Comparison of ENCODE assay signal across 9 mouse cellular contexts in genomic region chr8:123777319-123777718, GRCm38 (mm10). TPM values are rescaled to one million over a fixed set of nuclear protein-coding genes. Genes with fewer than 3 reads are reported as not detected.
A peak's percentile ranks its signal among the peaks of the same experiment; 100 is the strongest.
DNase-seq lines count a peak whose midpoint lies in the region; ATAC-seq and TF ChIP-seq lines count a peak whose summit lies in the region.
"Had no signal": no experiment of that assay in that cellular context is flagged by ENCODE, and none has a peak within 500 bp of the region (broad histone marks: within the 10 kb centered on the region; RNA-seq: fewer than 3 reads in every experiment).

No protein-coding gene starts in this region.

- H3K4me1 ChIP-seq in liver, postnatal 0 days (ENCODE audit: insufficient read depth): peaks cover 8% of the 10 kb centered on the region
- H3K4me1 ChIP-seq in liver, embryonic 11.5 days (replicated peaks; ENCODE audit: control insufficient read depth, insufficient read depth, low read length): peaks cover 9% of the 10 kb centered on the region

- no peaks in the 10 kb centered on the region for H3K9me3 ChIP-seq in liver, postnatal 0 days (ENCODE audit: low read length)
- no peaks in the 10 kb centered on the region for H3K9me3 ChIP-seq in liver, embryonic 11.5 days (ENCODE audit: control insufficient read depth, low read length)

- H3K4me3 ChIP-seq in liver, postnatal 0 days (ENCODE audit: low read depth, low read length): no peak overlapping the region
- no peak overlapping the region for H3K4me3 ChIP-seq in liver, embryonic 11.5 days (ENCODE audit: low read depth, low read length)

- peak; percentile 38 to 43 for DNase-seq in frontal cortex, adult 2 months (ENCODE audit: extremely low spot score in 1 of 2, low spot score in 1 of 2)
- no peak for DNase-seq in frontal cortex, postnatal 10 days (ENCODE audit: low spot score in 2 of 2)
- DNase-seq in liver, postnatal 0 days: peak; percentile 58
- DNase-seq in liver, embryonic 11.5 days (ENCODE audit: low spot score): no peak
- peak; percentile 34 for DNase-seq in gastrocnemius, postnatal 10 days
- DNase-seq in lung, postnatal 36 days: peak; percentile 40
- DNase-seq in urinary bladder, postnatal 10 days (ENCODE audit: low spot score): no peak
- DNase-seq in thymus, postnatal 4 days: no peak
- DNase-seq: retina, postnatal 1 day had no signal

- H3K4me2 ChIP-seq in liver, postnatal 0 days (ENCODE audit: low read depth, low read length): no peak overlapping the region
- no peak overlapping the region for H3K4me2 ChIP-seq in liver, embryonic 11.5 days

- peak overlapping the region; percentile 60; the same call in 1 of the 2 replicates for H3K27ac ChIP-seq in liver, postnatal 0 days (ENCODE audit: low read depth)
- H3K27ac ChIP-seq in liver, embryonic 11.5 days (ENCODE audit: low read depth, low read length): no peak overlapping the region

- ATAC-seq in liver, postnatal 0 days: peak; percentile 83
- ATAC-seq in liver, embryonic 11.5 days (replicated peaks; ENCODE audit: low FRiP score): no peak

- no peak for TF ChIP-seq EP300 in liver, postnatal 0 days (IDR thresholded peaks at IDR 0.05; ENCODE audit: low read depth)

- H3K27me3 ChIP-seq in liver, postnatal 0 days (ENCODE audit: insufficient read depth, low read length): 0 out of 2 replicates have a peak, but pooled peaks cover 2% of the 10 kb centered on the region
- H3K27me3 ChIP-seq in liver, embryonic 11.5 days (replicated peaks; ENCODE audit: control insufficient read depth, insufficient read depth, low read length): 0 out of 2 replicates have a peak, but pooled peaks cover 2% of the 10 kb centered on the region

- TF ChIP-seq CTCF in liver, postnatal 0 days (IDR thresholded peaks at IDR 0.05; ENCODE audit: low read depth): no peak

- no peak overlapping the region for H3K9ac ChIP-seq in liver, postnatal 0 days (replicated peaks)
- no peak overlapping the region for H3K9ac ChIP-seq in liver, embryonic 11.5 days (ENCODE audit: low read depth, low read length)

- 44% methylated on average over 7 of the region's 7 CpGs for WGBS in liver, postnatal 0 days (ENCODE audit: insufficient replicate concordance)
- WGBS in liver, embryonic 11.5 days: 56% methylated on average over 7 of the region's 7 CpGs

- H3K36me3 ChIP-seq in liver, postnatal 0 days (replicated peaks; ENCODE audit: insufficient read depth, low read length): no peaks in the 10 kb centered on the region
- H3K36me3 ChIP-seq in liver, embryonic 11.5 days (ENCODE audit: control insufficient read depth, insufficient read depth, low read length): no peaks in the 10 kb centered on the region

RNA-seq across cellular contexts. Expression of gene Rab4a, which starts 28.5 kb away (rescaled TPM):
- polyA plus RNA-seq in frontal cortex, adult 2 months (2012; rRNA removed): 67.3 and 73.3 TPM in 2 replicates
- polyA plus RNA-seq in liver, postnatal 0 days (2015; fragmentation: Nextera tagmentation; extraction: Ambion mirVana): 30.4 and 36.3 TPM in 2 replicates
- polyA plus RNA-seq in liver, embryonic 11.5 days (2014; fragmentation: Nextera tagmentation; extraction: Ambion mirVana): 61.8 and 65.9 TPM in 2 replicates
- total RNA-seq in gastrocnemius, postnatal 10 days (2021): 10 to 100 TPM; 11.7 to 14.1 TPM

Comparison
In these comparisons a context has a peak if more than half of its experiments do, and no peak if none do; other contexts are left out.
1. DNase-seq: peak in frontal cortex, adult 2 months (2 of 2), liver, postnatal 0 days (single experiment), gastrocnemius, postnatal 10 days (single experiment) and lung, postnatal 36 days (single experiment); none in frontal cortex, postnatal 10 days (0 of 2), liver, embryonic 11.5 days (single experiment), urinary bladder, postnatal 10 days (single experiment) and thymus, postnatal 4 days (single experiment).